Mouse (Mus musculus) heart, embryonic 11.5 days (tissue): ENCODE results near the gene Ankdd1b. TPM values are rescaled to one million over a fixed set of nuclear protein-coding genes. Genes with fewer than 3 reads are reported as not detected.

ENCODE experiments used
- ATAC-seq: fragments of 200-750 bp; cut with Nextera tagmentation; replicated peaks from 2 replicates; pipeline ENCODE4 v1.8.0; 2017; ENCODE audit warnings: moderate library complexity; ENCODE audit not compliant: insufficient number of reproducible peaks, low FRiP score, low TSS enrichment
- H3K27ac ChIP-seq: fragments of 300-500 bp; sonication (generic); 2 replicates; pipeline ENCODE4 v1.5.1; 2014; ENCODE audit warnings: mild to moderate bottlenecking, low read depth, low read length
- H3K27me3 ChIP-seq: fragments of 300-500 bp; sonication (generic); 2 replicates; pipeline ENCODE4 v1.6.1; 2014; ENCODE audit warnings: mild to moderate bottlenecking, low read length, mixed read lengths; ENCODE audit not compliant: control insufficient read depth, insufficient read depth
- H3K36me3 ChIP-seq: fragments of 300-500 bp; sonication (generic); 2 replicates; pipeline ENCODE4 v1.6.1; 2014; ENCODE audit warnings: mild to moderate bottlenecking, low read length, moderate library complexity, mixed read lengths; ENCODE audit not compliant: control insufficient read depth, insufficient read depth
- H3K4me1 ChIP-seq: fragments of 300-500 bp; sonication (generic); 2 replicates; pipeline ENCODE4 v1.6.1; 2014; ENCODE audit warnings: low read length; ENCODE audit not compliant: control insufficient read depth, insufficient read depth
- H3K4me2 ChIP-seq: fragments of 300-500 bp; sonication (generic); 2 replicates; pipeline ENCODE4 v1.6.1; 2014; ENCODE audit warnings: mild to moderate bottlenecking, moderate library complexity
- H3K4me3 ChIP-seq: fragments of 300-500 bp; sonication (generic); 2 replicates; pipeline ENCODE4 v1.5.1; 2014; ENCODE audit warnings: low read depth, low read length
- H3K9ac ChIP-seq: fragments of 300-500 bp; sonication (generic); 2 replicates; pipeline ENCODE4 v1.6.1; 2014; ENCODE audit warnings: mild to moderate bottlenecking, low read depth, low read length, moderate library complexity
- H3K9me3 ChIP-seq: fragments of 300-500 bp; sonication (generic); replicated peaks from 2 replicates; pipeline ENCODE4 v1.6.1; 2016; ENCODE audit warnings: low read length; ENCODE audit not compliant: control insufficient read depth
- WGBS: fragments of 180-500 bp; shearing (Covaris S2); extraction: QIAGEN DNeasy Blood & Tissue Kit; methylation state at CpG from one replicate; pipeline ENCODE4 v1.1.7; 2014; ENCODE audit not compliant: insufficient replicate concordance; 5-methylcytosine and 5-hydroxymethylcytosine counted together
- polyA plus RNA-seq: library from polyadenylated mRNA; unstranded; fragments of >200 nt; fragmentation: Nextera tagmentation; extraction: Ambion mirVana; gene quantifications from 2 replicates; pipeline ENCODE4 v1.2.1, GENCODE M21; 2014

Ankdd1b gene
- polyA plus RNA-seq, 1 experiment from 2014 or later = 0.31 TPM

DNA sequence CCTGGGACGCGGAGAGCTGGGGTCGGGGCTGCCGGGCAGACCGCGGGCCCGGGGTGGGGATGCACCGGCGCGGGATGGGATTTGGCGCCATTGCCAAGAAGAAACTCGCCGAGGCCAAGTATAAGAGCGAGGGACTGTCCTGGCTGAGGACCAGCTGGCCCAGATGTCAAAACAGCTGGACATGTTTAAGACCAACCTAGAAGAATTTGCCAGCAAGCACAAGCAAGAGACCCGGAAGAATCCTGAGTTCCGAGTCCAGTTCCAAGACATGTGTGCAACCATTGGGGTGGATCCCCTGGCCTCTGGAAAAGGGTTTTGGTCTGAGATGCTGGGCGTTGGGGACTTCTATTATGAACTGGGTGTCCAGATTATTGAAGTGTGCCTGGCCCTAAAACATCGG lies 94.1 kb downstream of the Ankdd1b start:
- no peaks in the 10 kb centered on the region for H3K27me3 ChIP-seq
- H3K4me2 ChIP-seq = no peak overlapping the region
- no peak overlapping the region for H3K27ac ChIP-seq
- no peak overlapping the region for H3K4me3 ChIP-seq
- H3K4me1 ChIP-seq = no peaks in the 10 kb centered on the region
- WGBS = 90% methylated on average over 18 of the region's 18 CpGs
- H3K36me3 ChIP-seq = no peaks in the 10 kb centered on the region
- no peaks in the 10 kb centered on the region for H3K9me3 ChIP-seq
- no peak overlapping the region for H3K9ac ChIP-seq
- ATAC-seq = no peak

DNA sequence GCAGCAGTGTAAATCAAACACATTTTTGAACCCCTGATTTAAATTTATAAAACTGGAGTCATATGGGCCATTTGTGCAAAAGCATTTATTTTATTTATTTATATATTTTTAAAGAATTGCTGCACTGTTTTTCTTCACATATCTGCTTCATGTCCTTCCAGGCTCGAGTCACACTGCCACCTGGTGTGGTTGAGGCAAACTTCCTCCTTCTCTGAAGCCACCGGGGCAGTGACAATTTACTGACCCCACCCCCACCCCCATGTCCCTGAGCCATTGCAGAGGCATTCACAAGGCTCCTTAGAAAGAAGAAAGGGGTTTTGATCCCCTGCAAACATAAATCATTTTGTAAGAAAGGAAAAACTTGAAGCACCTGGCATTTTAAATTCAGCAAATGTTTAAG lies 95.5 kb downstream of the Ankdd1b start:
- Histone ChIP-seq H3K9me3 (no peaks in the 10 kb centered on the region), H3K9ac (no peak overlapping the region), H3K4me2 (no peak overlapping the region), H3K4me3 (no peak overlapping the region), H3K27me3 (no peaks in the 10 kb centered on the region), H3K36me3 (no peaks in the 10 kb centered on the region), H3K27ac (no peak overlapping the region), H3K4me1 (no peaks in the 10 kb centered on the region)
- ATAC-seq = no peak
- WGBS = 1% methylated on average over 2 of the region's 2 CpGs

Other genes starting within 250 kb of the Ankdd1b start
- 13.0 and 13.5 TPM in 2 replicates for gene Poc5, start 82.9 kb downstream of the Ankdd1b start, polyA plus RNA-seq
- not detected in 2 replicates for gene Gm17622, start 19.5 kb upstream of the Ankdd1b start, polyA plus RNA-seq
- 5.8 and 7.6 TPM in 2 replicates for gene Polk, start 71.4 kb upstream of the Ankdd1b start, polyA plus RNA-seq
- 8.2 and 10.1 TPM in 2 replicates for gene Col4a3bp, start 71.4 kb upstream of the Ankdd1b start, polyA plus RNA-seq
- 51.3 and 69.5 TPM in 2 replicates for gene Hmgcr, start 199.7 kb upstream of the Ankdd1b start, polyA plus RNA-seq